Mouse (Mus musculus) ES-E14 (cell line): ENCODE results near the gene Smarca4. TPM values are rescaled to one million over a fixed set of nuclear protein-coding genes. Genes with fewer than 3 reads are reported as not detected.

Experiments
- DNase-seq: peaks from one replicate; pipeline ENCODE4 v3.0.0-alpha.2; 2013; ENCODE audit warnings: low read depth, low spot score
- H3K27ac ChIP-seq: 2 replicates; pipeline ENCODE4 v1.5.1; 2012; ENCODE audit warnings: low read depth, mild to moderate bottlenecking, low read length, moderate library complexity, mixed read lengths; ENCODE audit not compliant: poor library complexity, insufficient read depth, severe bottlenecking
- H3K36me3 ChIP-seq: 2 replicates; pipeline ENCODE4 v1.6.1; 2012; ENCODE audit warnings: mild to moderate bottlenecking, low read length, moderate library complexity, mixed read lengths; ENCODE audit not compliant: control insufficient read depth, poor library complexity, insufficient read depth, severe bottlenecking
- H3K4me1 ChIP-seq, 2 experiments: fragments of 150-350 bp in 1 of 2; sonication (generic) in 1 of 2; 2 replicates each; pipeline ENCODE4 v1.6.1; 2012; ENCODE audit warnings: low read length in 2 of 2, mild to moderate bottlenecking in 1 of 2, mixed read lengths in 1 of 2; ENCODE audit not compliant: control insufficient read depth in 2 of 2, insufficient read depth in 2 of 2, poor library complexity in 1 of 2
- H3K4me3 ChIP-seq, 2 experiments: fragments of 150-350 bp in 1 of 2; sonication (generic) in 1 of 2; 2 replicates each; pipeline ENCODE4 v1.5.1; 2012; ENCODE audit warnings: low read length in 2 of 2, low read depth in 1 of 2, mild to moderate bottlenecking in 1 of 2, mixed read lengths in 1 of 2; ENCODE audit not compliant: insufficient read depth in 1 of 2, poor library complexity in 1 of 2, severe bottlenecking in 1 of 2
- H3K9ac ChIP-seq: 2 replicates; pipeline ENCODE4 v1.6.1; 2012; ENCODE audit warnings: low read depth, mild to moderate bottlenecking, low read length, mixed read lengths; ENCODE audit not compliant: poor library complexity, insufficient read depth, severe bottlenecking
- H3K9me3 ChIP-seq: fragments of 150-350 bp; sonication (generic); 2 replicates; pipeline ENCODE4 v1.6.1; 2012; ENCODE audit warnings: low read depth, mild to moderate bottlenecking, low read length; ENCODE audit not compliant: control insufficient read depth, insufficient read depth
- CHD2 ChIP-seq: IDR thresholded peaks from 2 replicates; pipeline ENCODE4 v1.6.1; 2014; ENCODE audit warnings: mild to moderate bottlenecking, low read depth, low read length, inconsistent platforms
- HCFC1 ChIP-seq: IDR thresholded peaks from 2 replicates; pipeline ENCODE4 v1.6.1; 2012; ENCODE audit warnings: low read length, inconsistent platforms, borderline replicate concordance; ENCODE audit not compliant: insufficient read depth
- MAFK ChIP-seq: IDR thresholded peaks from 2 replicates; pipeline ENCODE4 v1.6.1; 2014; ENCODE audit warnings: mild to moderate bottlenecking, low read depth, low read length, inconsistent platforms; ENCODE audit not compliant: insufficient read depth
- ZC3H11A ChIP-seq: IDR thresholded peaks from 2 replicates; pipeline ENCODE4 v1.6.1; 2012; ENCODE audit warnings: low read depth, mild to moderate bottlenecking, inconsistent platforms, low read length, borderline replicate concordance
- ZNF384 ChIP-seq: IDR thresholded peaks from 2 replicates; pipeline ENCODE4 v1.6.1; 2012; ENCODE audit warnings: low read depth, low read length, inconsistent platforms
- in situ Hi-C, 2 experiments: fragments of 600-800 bp; cut with MboI; formaldehyde crosslinking; loops; one replicate each; pipeline ENCODE4 v1.15.1; 2025; ENCODE audit warnings: low sequenced_read_pairs in 2 of 2, inconsistent platforms in 1 of 2; ENCODE audit not compliant: unreplicated experiment in 2 of 2
- total RNA-seq: library from RNA; depleted of rRNA; stranded (reverse); fragments of 300-350 nt; gene quantifications from 2 replicates; pipeline ENCODE4 v1.2.3, GENCODE M21; 2012

Gene Smarca4
- total RNA-seq, 1 experiment, result 122 TPM

- Histone ChIP-seq H3K36me3 (peaks cover 41% of the 10 kb centered on the region), H3K4me1 (peaks cover 0 to 3% of the 10 kb centered on the region in 2 experiments; a peak in 1 of 4 replicates), H3K27ac (no peak overlapping the region), H3K9ac (no peak overlapping the region), H3K4me3 (no peak overlapping the region), H3K9me3 (no peaks in the 10 kb centered on the region)
- DNase-seq, result no peak
- in situ Hi-C loops, result no loop called here
- TF ChIP-seq HCFC1, result no peak
- TF ChIP-seq CHD2, result no peak
- no peak for TF ChIP-seq MAFK
- no peak for TF ChIP-seq ZC3H11A
- no peak for TF ChIP-seq ZNF384
These were observed 17.1 kb downstream of the Smarca4 start for GRCm38 (mm10) chr9:21633106-21633505.

DNA sequence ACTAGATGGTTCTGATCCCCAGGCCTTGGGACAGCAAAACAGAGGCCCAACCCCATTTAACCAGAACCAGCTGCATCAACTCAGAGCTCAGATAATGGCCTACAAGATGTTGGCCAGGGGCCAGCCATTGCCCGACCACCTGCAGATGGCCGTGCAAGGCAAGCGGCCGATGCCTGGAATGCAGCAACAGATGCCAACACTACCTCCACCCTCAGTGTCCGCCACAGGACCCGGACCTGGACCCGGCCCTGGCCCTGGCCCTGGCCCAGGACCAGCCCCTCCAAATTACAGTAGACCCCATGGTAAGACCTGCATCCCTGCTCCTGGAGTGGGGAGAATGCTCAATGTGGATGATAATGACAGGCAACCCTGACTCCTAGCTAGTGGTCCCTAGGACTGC is 19.7 kb downstream of the Smarca4 start:
- TF ChIP-seq CHD2 (no peak), HCFC1 (no peak), ZC3H11A (no peak), MAFK (no peak), ZNF384 (no peak)
- H3K9ac ChIP-seq, result no peak overlapping the region
- DNase-seq, result no peak
- H3K4me1 ChIP-seq, result 0 out of 4 replicates have a peak, but pooled peaks cover 0 to 3% of the 10 kb centered on the region in 2 experiments
- no peak overlapping the region for H3K4me3 ChIP-seq
- in situ Hi-C loops, result no loop called here
- H3K27ac ChIP-seq, result no peak overlapping the region
- no peaks in the 10 kb centered on the region for H3K9me3 ChIP-seq
- H3K36me3 ChIP-seq, result peaks cover 55% of the 10 kb centered on the region

DNA sequence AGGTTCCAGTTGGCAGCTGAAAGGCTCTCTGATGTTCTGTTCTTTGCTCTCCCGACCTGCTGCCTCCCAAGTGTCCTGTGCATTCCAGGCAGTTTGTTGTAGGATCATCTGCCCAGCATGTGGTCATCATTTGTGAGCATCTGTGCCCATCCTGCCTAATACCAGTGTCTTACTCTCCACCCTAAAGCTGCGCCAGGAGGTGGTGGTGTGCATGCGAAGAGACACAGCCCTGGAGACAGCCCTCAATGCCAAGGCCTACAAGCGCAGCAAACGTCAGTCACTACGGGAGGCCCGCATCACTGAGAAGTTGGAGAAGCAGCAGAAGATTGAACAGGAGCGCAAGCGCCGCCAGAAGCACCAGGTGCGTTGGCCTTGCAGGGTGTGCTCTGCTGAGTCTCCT is 23.1 kb downstream of the Smarca4 start:
- in situ Hi-C loops, result no loop called here
- H3K9me3 ChIP-seq, result no peaks in the 10 kb centered on the region

DNA sequence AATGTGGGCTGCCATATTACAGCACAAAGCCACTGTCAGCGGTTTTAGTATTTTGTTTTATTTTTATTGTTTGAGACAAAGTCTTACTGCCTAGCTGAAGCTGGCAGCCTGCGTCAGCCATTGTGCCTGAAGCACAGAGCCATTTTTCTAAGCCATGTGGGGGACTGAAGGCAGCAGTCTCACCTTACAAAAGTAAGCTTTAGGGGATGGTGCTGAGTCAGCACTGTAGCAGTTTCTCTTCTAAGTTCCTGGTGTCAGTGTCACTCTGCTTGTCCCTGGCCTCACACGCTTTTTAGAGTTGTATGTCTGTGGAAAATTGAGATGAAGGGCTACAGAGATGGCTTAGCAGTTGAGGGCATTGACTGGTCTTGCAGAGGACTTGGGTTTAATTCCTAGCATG is 30.4 kb downstream of the Smarca4 start:
- no peak overlapping the region for H3K4me3 ChIP-seq
- no peaks in the 10 kb centered on the region for H3K9me3 ChIP-seq
- no peak overlapping the region for H3K27ac ChIP-seq
- TF ChIP-seq ZNF384 (no peak), CHD2 (no peak), HCFC1 (no peak), MAFK (peak; percentile 86), ZC3H11A (no peak)
- H3K9ac ChIP-seq, result no peak overlapping the region
- in situ Hi-C loops, result no loop called here
- DNase-seq, result no peak
- peaks cover 31% of the 10 kb centered on the region for H3K36me3 ChIP-seq
- no peaks in the 10 kb centered on the region for H3K4me1 ChIP-seq

More for the DNA sequence above, 23.1 kb downstream of the Smarca4 start:
- H3K4me1 ChIP-seq, result no peaks in the 10 kb centered on the region
- no peak overlapping the region for H3K27ac ChIP-seq
- H3K36me3 ChIP-seq, result peaks cover 60% of the 10 kb centered on the region
- H3K9ac ChIP-seq, result no peak overlapping the region
- DNase-seq, result no peak
- no peak overlapping the region for H3K4me3 ChIP-seq
- TF ChIP-seq MAFK (no peak), CHD2 (no peak)

GRCm38 (mm10) chr9:21647721-21648120 is 31.8 kb downstream of the Smarca4 start:
- in situ Hi-C loops, result no loop called here
- Histone ChIP-seq H3K27ac (no peak overlapping the region; the same call in 1 of the 2 replicates), H3K9ac (no peak overlapping the region), H3K4me3 (no peak overlapping the region), H3K36me3 (peaks cover 22% of the 10 kb centered on the region), H3K9me3 (no peaks in the 10 kb centered on the region), H3K4me1 (no peaks in the 10 kb centered on the region)
- DNase-seq, result no peak
- TF ChIP-seq ZC3H11A, result no peak
- TF ChIP-seq CHD2, result no peak
- no peak for TF ChIP-seq ZNF384
- TF ChIP-seq HCFC1, result no peak
- no peak for TF ChIP-seq MAFK
